Mouse (Mus musculus) liver, embryonic 14.5 days (tissue): ENCODE data around the gene Celf5.

ENCODE experiments used
- CTCF ChIP-seq: IDR thresholded peaks from 2 replicates; pipeline ENCODE4 v1.5.1; 2016; ENCODE audit warnings: antibody characterized with exemption, low read depth, control low read depth
- EP300 ChIP-seq: IDR thresholded peaks from 2 replicates; pipeline ENCODE4 v1.6.1; 2016; ENCODE audit warnings: antibody characterized with exemption, low read depth

GRCm38 (mm10) chr10:81425236-81425850, 57.2 kb downstream of the Celf5 start:
- TF ChIP-seq CTCF, result no peak
- no peak for TF ChIP-seq EP300
